ENCODE assay signal across 11 mouse cellular contexts in genomic region chr1:82803608-82804007, GRCm38 (mm10). TPM values are rescaled to one million over a fixed set of nuclear protein-coding genes. Genes with fewer than 3 reads are reported as not detected.
DNase-seq lines count a peak whose midpoint lies in the region; ATAC-seq and TF ChIP-seq lines count a peak whose summit lies in the region.
"Had no signal": no experiment of that assay in that cellular context is flagged by ENCODE, and none has a peak within 500 bp of the region (broad histone marks: within the 10 kb centered on the region; RNA-seq: fewer than 3 reads in every experiment).

No protein-coding gene starts in this region.

- H3K9ac ChIP-seq in CH12.LX (ENCODE audit: insufficient read depth, low read depth) = no peak overlapping the region
- H3K9ac ChIP-seq in forebrain, embryonic 12.5 days = no peak overlapping the region

- peak; percentile 71; the same call in 1 of the 2 replicates for ATAC-seq in megakaryocyte-erythroid progenitor cell, adult 5-6 weeks (replicated peaks; ENCODE audit: low FRiP score, low TSS enrichment, poor library complexity, severe bottlenecking)
- no peak for ATAC-seq in forebrain, embryonic 12.5 days (ENCODE audit: low FRiP score)

- H3K4me1 ChIP-seq in CH12.LX (ENCODE audit: control insufficient read depth in 1 of 2, insufficient read depth in 2 of 2) = peaks cover 0 to 3% of the 10 kb centered on the region in 2 experiments; a peak in 1 of 4 replicates
- no peaks in the 10 kb centered on the region for H3K4me1 ChIP-seq in forebrain, embryonic 12.5 days

- H3K36me3 ChIP-seq in CH12.LX (replicated peaks in 1 of 2; ENCODE audit: control insufficient read depth in 1 of 2, insufficient read depth in 1 of 2, low read length in 1 of 2) = no peaks in the 10 kb centered on the region
- no peaks in the 10 kb centered on the region for H3K36me3 ChIP-seq in forebrain, embryonic 12.5 days (replicated peaks)

- in situ Hi-C loops in CH12.LX (cut with MboI; ENCODE audit: low pct_ligation_motif_present, low pct_unique_long_range_greater_than_20kb, low sequenced_read_pairs) = loop anchor here (5.0 kb wide), 2 partner anchors 39 to 184 kb away; no protein-coding TSS in a partner anchor

- no peak for TF ChIP-seq EP300 in CH12.LX (IDR thresholded peaks at IDR 0.05; ENCODE audit: low read length)

- H3K27ac ChIP-seq in left cerebral cortex, adult 2 months = no peak overlapping the region
- H3K27ac ChIP-seq in CH12.LX (ENCODE audit: insufficient read depth, low read depth) = no peak overlapping the region
- no peak overlapping the region for H3K27ac ChIP-seq in forebrain, embryonic 12.5 days

- no peak overlapping the region for H3K4me3 ChIP-seq in left cerebral cortex, adult 2 months
- no peak overlapping the region for H3K4me3 ChIP-seq in CH12.LX (replicated peaks in 1 of 3; ENCODE audit: low read depth in 2 of 3, low read length in 2 of 3, poor library complexity in 1 of 3)
- H3K4me3 ChIP-seq in forebrain, embryonic 12.5 days (replicated peaks) = no peak overlapping the region

- intact Hi-C loops in left cerebral cortex, adult 2 months (cut with DNase I) = no loop called here
- intact Hi-C loops in left cerebral cortex, postnatal 25 days (cut with DNase I) = loop anchor here (2.0 kb wide), 1 partner anchor 35 kb away; the partner anchor contains the start of gene Agfg1

- TF ChIP-seq RAD21 in CH12.LX (IDR thresholded peaks at IDR 0.05; ENCODE audit: low read depth, low read length) = peak; percentile 93

- H3K4me2 ChIP-seq in CH12.LX (ENCODE audit: insufficient read depth, low read depth, poor library complexity, severe bottlenecking) = no peak overlapping the region
- no peak overlapping the region for H3K4me2 ChIP-seq in forebrain, embryonic 12.5 days

- TF ChIP-seq CTCF in left cerebral cortex, adult 2 months (IDR thresholded peaks at IDR 0.05) = peak; percentile 17
- peak; percentile 42 to 91 for TF ChIP-seq CTCF in CH12.LX (conservative IDR thresholded peaks at IDR 0.05 in 1 of 2, IDR thresholded peaks at IDR 0.05 in 1 of 2; ENCODE audit: low read depth in 2 of 2, low read length in 2 of 2)
- peak; percentile 58; the same call in 1 of the 2 replicates for TF ChIP-seq CTCF in brain, embryonic 14.5 days (IDR thresholded peaks at IDR 0.05; ENCODE audit: borderline replicate concordance, extremely low read depth, insufficient read depth, insufficient read length)

- no peaks in the 10 kb centered on the region for H3K9me3 ChIP-seq in CH12.LX (replicated peaks; ENCODE audit: low read length)
- no peaks in the 10 kb centered on the region for H3K9me3 ChIP-seq in forebrain, embryonic 12.5 days

- DNase-seq in left cerebral cortex, adult 2 months (ENCODE audit: extremely low spot score in 1 of 2, low spot score in 2 of 2) = no peak
- DNase-seq in left cerebral cortex, postnatal 25 days (ENCODE audit: low spot score in 2 of 2) = no peak
- DNase-seq in CH12.LX (ENCODE audit: extremely low read depth) = peak; percentile 77
- DNase-seq in brain, embryonic 14.5 days (ENCODE audit: low read depth) = no peak
- no peak for DNase-seq in adrenal gland, adult 2 months
- no peak for DNase-seq in layer of hippocampus, adult 11-12 months (ENCODE audit: low spot score)
- DNase-seq: cerebellum, adult 9-10 months had no signal

- no peaks in the 10 kb centered on the region for H3K79me2 ChIP-seq in CH12.LX (replicated peaks; ENCODE audit: control insufficient read depth, extremely low read depth, insufficient read depth, poor library complexity, severe bottlenecking)

- dilution Hi-C loops in CH12.LX (cut with MboI; ENCODE audit: extremely low pct_ligation_motif_present, extremely low pct_unique_long_range_greater_than_20kb, low sequenced_read_pairs) = no loop called here

- TF ChIP-seq POLR2A in CH12.LX (IDR thresholded peaks at IDR 0.05; ENCODE audit: low read depth, low read length) = no peak
- no peak for TF ChIP-seq POLR2A in brain, embryonic 14.5 days (IDR thresholded peaks at IDR 0.05; ENCODE audit: borderline replicate concordance, extremely low read depth, insufficient read depth, insufficient read length, poor library complexity, severe bottlenecking)

- WGBS in forebrain, embryonic 12.5 days = 72% methylated on average over 7 of the region's 7 CpGs

- no peaks in the 10 kb centered on the region for H3K27me3 ChIP-seq in CH12.LX (replicated peaks)
- H3K27me3 ChIP-seq in forebrain, embryonic 12.5 days = no peaks in the 10 kb centered on the region

TF ChIP-seq in CH12.LX, 34 proteins besides CTCF, POLR2A, EP300 and RAD21:
- TF ChIP-seq ZC3H11A (IDR thresholded peaks at IDR 0.05; ENCODE audit: low read depth, low read length) = peak; percentile 70
- no peak for TF ChIP-seq NELFE (IDR thresholded peaks at IDR 0.05; ENCODE audit: low read depth, low read length)
- TF ChIP-seq SIN3A (IDR thresholded peaks at IDR 0.05; ENCODE audit: low read length) = no peak
- TF ChIP-seq SMC3 (IDR thresholded peaks at IDR 0.05; ENCODE audit: low read depth, low read length) = peak; percentile 93

RNA-seq across cellular contexts. Expression of gene Gm47791, which starts 32.6 kb away (rescaled TPM):
- not detected for total RNA-seq in left cerebral cortex, adult 2 months (2021)
- not detected for total RNA-seq in left cerebral cortex, postnatal 25 days (2021)
- not detected in 2 replicates for total RNA-seq in CH12.LX (2012; rRNA removed)
- not detected in 2 replicates for total RNA-seq in CH12.LX (2014; rRNA removed)
- not detected in 2 replicates for polyA plus RNA-seq in CH12.LX (2012; ENCODE audit: insufficient read length, low read depth)
- not detected in 2 replicates for polyA plus RNA-seq in brain, embryonic 14.5 days (2012; rRNA removed)
- total RNA-seq in megakaryocyte-erythroid progenitor cell, adult 5-6 weeks (2014; fragmentation: Nextera tagmentation) = not detected in 2 replicates
- not detected in 2 replicates for total RNA-seq in megakaryocyte-erythroid progenitor cell, adult 5-6 weeks (2017)
- not detected for total RNA-seq in adrenal gland, adult 2 months (2021)
- not detected in 2 replicates for polyA plus RNA-seq in adrenal gland, adult 2 months (2012; rRNA removed)
- not detected in 2 replicates for polyA plus RNA-seq in forebrain, embryonic 12.5 days (2016; fragmentation: Nextera tagmentation; extraction: Ambion mirVana)
- total RNA-seq: granulocyte monocyte progenitor cell, adult 5-6 weeks had no signal
- polyA plus RNA-seq: large intestine, adult 2 months had no signal

RNA-seq across cellular contexts. Expression of gene Tm4sf20, which starts 35.3 kb away (rescaled TPM):
- not detected for total RNA-seq in left cerebral cortex, adult 2 months (2021)
- total RNA-seq in left cerebral cortex, postnatal 25 days (2021) = not detected
- not detected in 2 replicates for total RNA-seq in CH12.LX (2012; rRNA removed)
- total RNA-seq in CH12.LX (2014; rRNA removed) = not detected in 2 replicates
- not detected in 2 replicates for polyA plus RNA-seq in CH12.LX (2012; ENCODE audit: insufficient read length, low read depth)
- not detected in 2 replicates for polyA plus RNA-seq in brain, embryonic 14.5 days (2012; rRNA removed)
- total RNA-seq in megakaryocyte-erythroid progenitor cell, adult 5-6 weeks (2014; fragmentation: Nextera tagmentation) = not detected in 2 replicates
- not detected in 2 replicates for total RNA-seq in megakaryocyte-erythroid progenitor cell, adult 5-6 weeks (2017)
- total RNA-seq in adrenal gland, adult 2 months (2021) = not detected
- polyA plus RNA-seq in adrenal gland, adult 2 months (2012; rRNA removed) = not detected in 2 replicates
- polyA plus RNA-seq in forebrain, embryonic 12.5 days (2016; fragmentation: Nextera tagmentation; extraction: Ambion mirVana) = 0.13 and 0.24 TPM in 2 replicates
- total RNA-seq: granulocyte monocyte progenitor cell, adult 5-6 weeks had no signal

RNA-seq across cellular contexts. Expression of gene Agfg1, which starts 35.7 kb away (rescaled TPM):
- total RNA-seq in left cerebral cortex, adult 2 months (2021) = 10 to 100 TPM; 76.6 to 78.3 TPM
- 10 to 100 TPM; 81.8 to 88.6 TPM for total RNA-seq in left cerebral cortex, postnatal 25 days (2021)
- total RNA-seq in CH12.LX (2012; rRNA removed) (59.0 and 66.9 TPM in 2 replicates), CH12.LX (2014; rRNA removed) (124 and 127 TPM in 2 replicates)
- 94.0 and 106 TPM in 2 replicates for polyA plus RNA-seq in CH12.LX (2012; ENCODE audit: insufficient read length, low read depth)
- polyA plus RNA-seq in brain, embryonic 14.5 days (2012; rRNA removed) = 52.6 and 55.4 TPM in 2 replicates
- total RNA-seq in megakaryocyte-erythroid progenitor cell, adult 5-6 weeks (2014; fragmentation: Nextera tagmentation) = 30.1 and 39.6 TPM in 2 replicates
- 32.5 and 42.1 TPM in 2 replicates for total RNA-seq in megakaryocyte-erythroid progenitor cell, adult 5-6 weeks (2017)
- total RNA-seq in adrenal gland, adult 2 months (2021) = 10 to 100 TPM; 52.7 to 54.5 TPM
- polyA plus RNA-seq in adrenal gland, adult 2 months (2012; rRNA removed) = 25.7 and 33.3 TPM in 2 replicates
- polyA plus RNA-seq in forebrain, embryonic 12.5 days (2016; fragmentation: Nextera tagmentation; extraction: Ambion mirVana) = 39.5 and 41.8 TPM in 2 replicates
